Mouse (Mus musculus) erythroblast, embryonic 14.5 days (primary cell): ENCODE data around the gene Fbxl13.

Source experiments
- GATA1 ChIP-seq: IDR thresholded peaks from 2 replicates; pipeline ENCODE4 v1.6.1; 2012; ENCODE audit warnings: low read length, inconsistent platforms, mixed read lengths
- TAL1 ChIP-seq: IDR thresholded peaks from 3 replicates; pipeline ENCODE4 v1.6.1; 2012; ENCODE audit warnings: low read length, inconsistent platforms, mixed read lengths

DNA sequence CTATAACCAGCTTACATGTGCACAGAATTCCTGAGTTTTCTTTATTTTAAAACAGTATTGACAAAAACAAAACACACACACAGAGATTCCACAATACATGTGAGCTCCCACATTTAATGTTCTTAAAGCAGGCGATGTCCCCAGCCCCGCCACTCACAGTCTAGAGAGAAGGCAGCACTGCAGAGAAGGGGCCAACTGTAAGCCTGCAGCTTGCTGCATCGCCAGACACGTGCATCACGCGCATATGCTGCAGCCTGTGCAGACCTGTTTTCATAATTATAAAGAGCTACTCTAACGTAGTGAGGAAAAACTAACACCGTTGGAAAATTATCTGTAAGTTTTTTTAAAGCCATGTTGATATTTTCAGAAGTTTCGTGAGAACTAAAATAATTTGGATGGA is 28.3 kb upstream of the Fbxl13 start:
- TF ChIP-seq TAL1: no peak
- TF ChIP-seq GATA1: no peak
